Mouse (Mus musculus): ENCODE results near the gene Ttc9.

The Ttc9 gene

GRCm38 (mm10) chr12:81630915-81631660 lies at the start of gene Ttc9:
TSS of gene Ttc9 (plus strand) at chr12:81631249.
- DNase-seq, result peak in 1 of 2 experiments; percentile 6

DNA sequence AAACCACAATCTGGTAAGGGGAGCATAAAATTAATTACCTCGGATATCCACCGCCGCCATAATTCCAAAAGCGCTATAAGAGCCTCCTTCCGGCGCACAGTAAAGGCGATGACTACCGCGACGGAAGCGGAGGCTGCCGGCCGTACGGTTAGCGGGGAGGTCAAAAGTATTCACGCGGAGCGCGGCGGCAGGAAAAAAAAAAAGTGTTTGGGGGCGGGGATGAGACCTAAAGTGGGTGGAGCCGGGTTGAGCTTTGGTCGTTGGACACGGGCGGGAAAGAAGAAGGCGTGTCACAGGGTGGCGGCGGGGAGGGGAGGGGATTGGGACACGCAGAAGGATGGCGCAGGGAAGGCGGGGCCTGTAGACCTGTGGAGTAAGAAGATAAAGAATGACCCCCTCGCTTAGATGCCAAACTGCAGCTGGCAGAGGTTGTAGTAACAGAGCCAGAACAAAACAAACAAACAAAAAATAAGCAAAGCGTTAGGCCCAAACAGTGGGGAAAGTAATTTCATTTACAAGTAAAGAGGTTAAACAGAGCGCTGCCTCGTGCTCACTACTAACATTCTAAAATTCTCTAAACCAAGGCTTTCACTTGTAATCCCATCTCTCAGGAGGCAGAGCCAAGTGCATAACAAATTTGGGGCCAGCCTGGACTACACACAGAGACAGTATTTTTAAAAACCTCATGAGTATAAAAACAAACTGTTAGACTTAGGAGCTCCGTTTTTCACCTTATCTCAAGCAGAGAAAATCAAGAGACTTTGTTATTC lies 36.0 kb upstream of the Ttc9 start, which contains the start of gene Med6:
Gene Med6, minus strand, starts transcription at position 107 of the 770 bp plus-strand sequence.
- peak; percentile 93 to 95 for DNase-seq

- DNase-seq, result no peak
These were observed 34.3 kb upstream of the Ttc9 start for GRCm38 (mm10) chr12:81596547-81597262.

DNA sequence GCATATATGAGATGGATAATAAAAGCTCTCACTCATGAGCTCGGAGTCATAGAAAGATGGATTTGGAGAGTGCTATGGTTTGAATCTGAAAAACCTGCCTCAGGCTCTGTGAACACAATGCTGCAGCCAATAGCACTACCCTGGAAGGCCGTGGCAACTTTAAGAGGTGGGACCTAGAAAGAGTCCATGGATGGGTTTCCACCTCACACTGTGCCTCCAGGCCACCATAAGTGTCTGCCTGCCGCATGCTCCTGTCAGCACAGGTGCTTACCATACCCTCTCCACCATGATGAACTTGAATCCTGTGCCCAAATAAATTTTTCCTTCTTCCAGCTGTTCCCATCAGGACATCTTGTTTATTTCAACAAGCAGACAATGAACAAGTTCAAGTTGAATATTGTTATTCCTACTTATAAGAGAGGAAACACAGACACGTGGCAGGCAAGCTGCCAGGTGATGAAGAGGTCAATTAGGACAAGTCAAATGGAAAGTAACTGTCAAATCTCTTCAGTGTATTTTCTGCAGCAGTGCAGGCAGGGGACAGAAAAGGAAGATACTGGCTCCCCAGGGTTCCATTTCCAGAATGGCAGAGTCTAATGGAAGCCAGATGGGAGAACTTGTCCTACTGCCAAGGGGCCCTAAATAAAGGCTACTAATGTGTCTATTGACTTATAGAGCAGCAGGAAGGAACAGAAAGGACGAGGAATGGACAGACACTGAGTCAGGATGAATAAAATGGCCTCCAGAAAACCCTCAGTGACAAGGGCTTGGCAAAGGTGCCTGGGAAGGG lies 25.9 kb upstream of the Ttc9 start:
- no peak for DNase-seq

DNA sequence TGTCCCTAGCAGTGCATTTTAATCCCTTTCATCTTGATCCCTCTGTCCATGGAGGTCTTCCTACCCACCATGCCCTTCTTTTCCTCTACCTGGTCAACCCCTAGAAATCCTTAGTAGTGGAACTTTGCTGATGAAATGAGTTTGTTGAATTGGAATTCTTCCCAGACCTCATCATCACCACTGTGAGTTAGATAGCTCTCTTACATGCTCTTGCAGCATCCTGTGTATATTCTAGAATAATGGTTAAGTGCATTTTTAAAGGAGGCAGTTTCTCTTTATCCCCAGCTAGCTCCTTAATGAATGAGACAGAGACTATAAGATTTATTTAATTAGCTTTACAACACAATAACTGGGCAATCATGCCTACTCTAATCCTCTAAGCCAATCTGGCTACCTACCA lies 21.6 kb upstream of the Ttc9 start:
- no peak for DNase-seq

DNA sequence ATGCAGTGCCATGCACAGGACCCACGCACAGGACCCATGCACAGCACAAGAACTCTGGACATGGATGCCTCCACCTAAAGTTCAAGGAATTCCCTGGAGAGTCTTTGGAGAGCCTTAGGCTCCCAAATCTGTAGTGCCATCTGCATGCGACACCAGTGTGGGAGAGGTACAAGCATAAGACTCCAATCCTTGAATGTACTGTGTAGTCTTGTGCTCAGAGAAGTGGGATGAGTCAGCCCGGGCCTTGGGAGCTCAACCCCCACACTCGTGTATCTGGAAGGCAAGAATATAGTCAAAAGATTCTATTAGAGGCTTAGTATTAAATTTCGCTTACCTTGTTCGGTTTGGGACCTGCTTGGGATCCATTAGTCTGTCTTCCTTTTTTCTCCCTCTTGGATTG lies 15.2 kb upstream of the Ttc9 start:
- no peak for DNase-seq

GRCm38 (mm10) chr12:81616980-81617379 lies 14.1 kb upstream of the Ttc9 start:
- no peak for DNase-seq

- DNase-seq, result peak; percentile 55 to 83
These were observed 11.7 kb upstream of the Ttc9 start for GRCm38 (mm10) chr12:81619302-81619701.

DNA sequence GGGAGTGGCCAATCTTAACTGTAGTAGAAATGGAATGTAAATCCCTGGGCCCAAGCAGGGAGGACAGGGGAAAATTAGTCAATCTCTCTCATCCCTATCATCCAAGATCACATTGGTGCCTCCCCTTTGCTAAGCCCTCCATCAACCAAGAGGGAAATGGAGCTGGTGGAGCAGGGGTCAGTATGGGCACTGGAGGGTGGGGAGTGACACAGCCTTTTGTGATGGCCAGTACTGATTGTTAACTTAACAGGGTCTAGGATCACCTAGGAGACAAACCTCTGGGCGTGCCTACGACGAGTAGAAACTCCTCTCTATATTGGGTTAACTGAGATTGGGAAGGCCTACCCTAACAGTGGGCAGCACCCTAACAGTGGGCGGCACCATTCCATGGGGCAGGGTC lies 7.7 kb upstream of the Ttc9 start:
- no peak for DNase-seq

DNA sequence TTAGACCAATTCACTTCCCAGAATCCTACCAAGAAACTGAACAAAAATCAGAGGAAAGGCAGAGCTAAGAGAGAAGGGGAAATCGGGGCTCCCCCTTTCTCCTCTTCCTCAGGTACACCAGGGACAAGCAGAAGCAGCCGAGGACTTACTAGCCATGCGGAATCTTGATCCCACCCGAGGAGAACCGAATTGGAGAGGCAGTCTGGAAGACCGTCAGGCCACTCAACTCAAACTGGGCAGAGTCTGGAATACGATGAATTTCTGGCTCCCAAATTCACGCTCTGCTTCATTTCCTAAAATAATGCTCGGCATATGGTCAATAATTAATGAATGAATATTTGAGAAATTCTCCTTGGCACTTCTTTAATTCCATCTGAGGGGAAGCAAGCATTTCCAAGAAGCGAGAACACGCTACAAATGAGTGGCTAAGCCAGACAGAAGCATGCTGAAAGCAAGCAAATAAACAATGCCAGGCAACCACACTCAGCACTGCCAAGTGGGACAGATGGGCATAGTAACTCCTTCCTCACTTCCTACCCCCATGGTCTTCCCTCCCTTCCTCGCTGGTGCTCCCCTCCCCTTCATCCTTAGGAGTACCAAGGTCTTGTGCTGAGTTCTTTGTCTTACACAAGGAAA lies 4.7 kb upstream of the Ttc9 start:
- DNase-seq, result no peak

DNA sequence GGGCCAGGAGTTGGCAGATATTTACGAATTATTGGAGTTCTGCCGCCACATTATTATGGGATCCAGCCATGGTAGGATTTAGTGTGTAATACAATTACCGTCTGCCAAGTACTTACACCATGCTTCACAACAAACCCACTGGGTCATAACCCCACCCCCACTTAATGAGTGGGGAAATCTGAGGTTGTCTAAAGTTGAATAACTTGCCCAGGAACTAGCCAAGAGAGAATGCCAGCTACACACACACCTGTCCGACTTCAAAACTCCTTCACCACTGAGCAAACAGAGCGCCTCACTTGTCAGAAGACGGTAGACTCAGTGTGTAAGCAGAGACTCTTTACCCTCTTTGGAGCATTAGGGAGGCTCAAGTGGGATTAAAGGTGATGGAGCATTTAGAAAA lies 3.6 kb upstream of the Ttc9 start:
- no peak for DNase-seq

- no peak for DNase-seq
These were observed 3.0 kb upstream of the Ttc9 start for GRCm38 (mm10) chr12:81628091-81628490.

DNA sequence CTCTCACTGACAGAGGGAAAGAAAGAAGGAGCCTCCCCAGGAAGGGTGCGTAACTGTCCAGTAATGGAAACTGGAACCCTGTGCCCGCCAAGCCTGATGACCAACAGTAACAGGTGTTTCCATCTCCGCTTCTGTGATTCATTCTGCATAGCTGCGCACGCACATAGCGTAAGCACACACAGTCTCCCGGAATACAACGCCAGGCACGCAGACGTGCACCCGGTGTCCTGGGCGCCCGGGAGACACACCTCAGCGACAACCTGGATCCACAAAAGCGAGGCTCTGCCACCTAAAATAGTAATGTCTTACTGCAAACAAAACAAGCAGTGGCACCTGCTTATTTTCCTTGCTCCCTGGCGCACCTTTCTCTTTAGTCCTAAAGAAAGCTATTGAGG lies 532 bp upstream of the Ttc9 start:
- no peak for DNase-seq

DNA sequence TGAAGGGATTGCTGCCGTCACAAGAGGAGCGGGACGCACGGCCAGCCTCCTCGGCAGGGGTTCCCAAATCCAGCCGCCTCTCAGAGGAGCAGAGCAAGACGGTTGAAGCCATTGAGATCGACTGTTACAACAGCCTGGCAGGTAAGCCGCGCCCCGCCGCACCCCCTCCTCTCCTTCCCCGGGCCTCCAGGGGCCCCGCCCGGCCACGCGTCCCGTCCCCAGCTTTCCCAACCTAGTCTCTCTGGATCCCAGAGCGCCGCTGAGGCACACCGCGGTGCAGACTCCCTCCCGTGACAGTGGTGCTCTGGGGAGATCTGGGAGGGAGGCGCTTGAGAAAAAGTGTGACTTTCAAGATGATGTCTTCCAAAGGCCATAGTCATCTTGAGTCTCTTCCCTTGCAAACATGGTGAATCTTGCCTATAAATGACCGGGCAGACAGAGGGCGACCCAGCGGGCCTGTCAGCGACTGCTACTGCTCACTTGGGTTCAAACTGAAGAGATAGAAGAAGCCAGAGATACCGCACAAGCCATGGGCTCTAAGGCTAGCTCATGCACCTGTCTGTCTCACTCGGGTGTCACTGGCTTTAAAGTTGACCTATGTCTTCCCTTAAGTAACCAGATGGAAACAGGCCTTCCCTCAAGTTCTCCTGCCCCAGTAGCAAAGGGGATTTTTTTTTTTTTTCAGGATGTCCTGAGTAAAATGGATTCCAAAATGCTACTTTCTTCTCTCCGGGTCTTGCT lies 782 bp downstream of the Ttc9 start:
- no peak for DNase-seq

DNA sequence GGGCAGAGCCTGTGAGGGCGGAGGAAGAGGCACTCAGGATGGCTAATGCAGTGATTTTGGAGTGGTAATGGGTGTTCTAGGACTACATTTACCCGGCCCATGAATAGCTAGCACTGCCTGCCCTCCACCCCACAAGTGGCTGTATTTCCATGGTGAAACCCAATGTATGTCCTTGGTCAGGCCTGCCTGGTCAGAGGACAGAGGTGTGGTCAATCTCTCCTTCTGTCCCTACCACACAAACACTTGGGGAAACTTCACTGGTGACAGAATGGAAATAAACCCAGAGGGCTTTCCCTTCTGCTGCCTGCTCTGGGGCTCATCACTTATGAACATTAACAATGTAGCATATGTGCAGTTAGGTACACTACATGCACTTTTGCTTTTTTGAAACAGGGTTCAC lies 2.2 kb downstream of the Ttc9 start:
- no peak for DNase-seq

GRCm38 (mm10) chr12:81640656-81641055 lies 9.6 kb downstream of the Ttc9 start:
- DNase-seq, result no peak

DNA sequence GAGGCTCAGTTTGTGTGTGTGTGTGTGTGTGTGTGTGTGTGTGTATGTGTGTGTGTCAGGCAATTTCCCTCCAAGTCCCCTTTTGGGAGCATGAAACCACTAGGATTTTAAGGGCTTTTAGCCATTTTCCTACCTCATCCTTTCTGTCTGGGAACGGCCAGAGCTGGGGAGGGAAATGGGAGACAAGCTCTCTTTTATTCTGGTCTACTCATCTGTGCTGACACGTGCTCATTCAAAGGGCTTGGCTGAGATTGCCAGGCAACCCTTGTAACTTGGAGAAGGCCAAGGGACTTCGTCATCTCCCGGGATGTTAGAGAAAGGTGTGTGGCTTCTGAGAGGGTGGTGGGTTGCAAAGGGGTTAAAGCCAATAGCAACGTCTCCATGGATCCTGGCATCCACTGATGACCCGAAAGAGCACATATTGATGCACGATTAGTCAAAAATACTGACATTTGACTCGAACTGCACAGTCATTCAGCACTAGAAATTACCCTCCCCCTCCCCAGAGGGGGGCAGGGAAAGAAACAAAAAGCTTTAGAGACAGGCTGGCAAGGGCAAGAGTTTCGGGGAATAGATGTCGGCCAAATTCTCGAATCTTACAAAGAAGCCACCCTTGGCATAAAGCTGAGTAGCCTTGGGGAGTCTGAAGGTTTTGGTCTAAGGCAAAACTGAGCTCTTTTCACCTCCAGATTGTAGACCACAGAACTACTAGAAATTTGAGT lies 11.5 kb downstream of the Ttc9 start:
- DNase-seq, result no peak

- no peak for DNase-seq
These were observed 15.8 kb downstream of the Ttc9 start for GRCm38 (mm10) chr12:81646811-81647210.

DNA sequence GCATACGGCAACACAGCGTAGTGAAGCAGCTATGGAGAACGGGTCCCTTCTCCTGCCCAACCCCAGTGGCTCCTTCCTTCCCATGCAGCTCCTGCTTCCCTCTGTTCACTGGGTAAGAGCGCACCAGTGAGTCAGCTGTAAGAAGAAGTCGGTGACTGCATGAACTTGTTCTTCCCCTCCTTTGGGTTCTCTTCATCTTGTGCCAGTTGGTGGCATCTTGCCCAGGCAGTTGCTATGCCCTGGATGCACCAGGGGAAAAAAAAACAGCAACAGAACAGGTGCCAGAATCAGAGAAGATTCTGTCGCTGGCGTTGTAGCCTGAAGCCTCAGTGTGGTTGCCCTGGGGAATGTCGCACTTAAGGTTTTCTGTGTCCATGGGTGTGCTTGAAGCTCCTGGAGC lies 22.3 kb downstream of the Ttc9 start:
- DNase-seq, result no peak

- no peak for DNase-seq
These were observed 26.3 kb downstream of the Ttc9 start for GRCm38 (mm10) chr12:81657321-81657720.

- DNase-seq, result no peak
These were observed 27.0 kb downstream of the Ttc9 start for GRCm38 (mm10) chr12:81658086-81658485.
